Mouse (Mus musculus) frontal cortex, postnatal 10 days (tissue): Measurements from ENCODE around the gene Ifnl2.
A peak's percentile ranks its signal among the peaks of the same experiment; 100 is the strongest.
"Not testable (repeated sequence)": the region's sequence is repeated elsewhere in the genome, so short reads cannot be mapped to it uniquely, and the experiment has no call there.

ENCODE experiments used
- DNase-seq, 2 experiments: peaks; one replicate each; pipeline ENCODE4 v3.0.0; 2022; ENCODE audit warnings: low spot score in 2 of 2, mixed read lengths in 1 of 2

Ifnl2 gene

GRCm38 (mm10) chr7:28510405-28510974, at the start of gene Ifnl2:
Ifnl2 (minus strand) TSS chr7:28510455.
- not testable (repeated sequence) for DNase-seq

DNA sequence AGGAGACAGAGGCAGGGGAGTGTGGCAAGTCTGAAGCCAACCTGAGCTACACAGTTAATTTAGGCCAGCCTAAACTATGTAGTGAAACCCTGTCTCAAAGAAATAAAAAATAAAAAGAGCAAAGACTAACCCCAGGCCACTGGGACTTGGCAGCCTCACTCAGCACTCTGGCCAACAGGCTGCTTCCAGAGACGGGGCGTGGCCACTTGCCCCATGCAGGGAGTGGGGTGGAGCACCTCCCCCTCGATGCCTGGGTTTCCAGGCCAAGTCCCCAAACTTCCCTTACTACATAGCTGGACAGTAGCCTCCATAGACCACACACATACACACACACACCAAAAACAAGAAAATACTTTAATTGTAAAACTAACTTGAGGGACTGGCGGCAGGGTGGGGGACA, 48.2 kb upstream of the Ifnl2 start:
- no peak for DNase-seq

- no peak for DNase-seq
These were observed 47.5 kb upstream of the Ifnl2 start for GRCm38 (mm10) chr7:28557708-28558107.

- no peak for DNase-seq
These were observed 46.8 kb upstream of the Ifnl2 start for GRCm38 (mm10) chr7:28557069-28557468.

DNA sequence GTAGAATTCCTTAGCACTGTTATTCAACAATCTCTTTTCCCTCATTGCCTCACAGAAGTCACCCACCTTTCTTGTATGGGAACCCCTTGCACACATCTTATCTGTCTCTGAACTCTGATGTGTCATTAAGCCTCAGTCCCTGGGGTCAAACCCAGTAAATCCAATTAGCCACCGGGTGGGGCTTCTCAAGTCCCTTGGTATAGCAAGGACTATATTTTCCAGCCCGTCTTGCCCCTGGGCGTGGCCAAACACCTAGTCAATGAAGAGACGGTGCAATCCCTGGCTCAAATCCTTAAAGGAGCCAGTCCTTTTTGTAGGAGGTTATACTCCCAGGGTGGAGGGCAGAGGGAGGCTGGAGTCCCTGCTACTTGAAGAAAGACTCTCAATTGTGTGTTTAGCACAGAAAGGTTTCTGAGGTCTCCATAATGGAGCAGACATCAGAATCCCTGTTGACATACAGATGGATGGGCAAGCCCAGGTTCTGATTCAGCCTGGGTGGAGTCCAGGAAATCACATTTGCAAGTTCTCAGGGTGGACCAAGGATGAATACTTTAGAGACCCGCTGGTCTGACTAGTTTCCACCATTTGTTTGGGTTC, 45.8 kb upstream of the Ifnl2 start:
- no peak for DNase-seq

DNA sequence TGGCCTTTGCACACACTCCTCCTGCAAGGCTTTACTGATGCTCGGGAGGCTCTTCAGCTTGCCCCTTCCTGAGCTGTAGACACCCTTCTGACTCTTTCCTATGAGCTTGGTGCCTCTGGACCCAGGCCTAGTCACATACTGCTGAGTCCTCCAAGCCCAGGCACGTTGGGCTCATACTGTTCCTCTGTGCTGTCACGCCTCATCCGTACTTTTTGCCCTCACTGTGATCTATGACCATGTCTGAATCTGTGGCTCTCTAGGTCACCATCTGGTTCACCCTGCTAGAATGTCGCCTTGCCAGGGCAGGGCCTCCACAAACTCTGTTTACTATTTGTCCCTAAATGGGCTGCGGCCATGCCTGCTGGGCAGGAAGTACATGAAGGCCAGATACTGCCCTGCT, 42.8 kb upstream of the Ifnl2 start:
- no peak for DNase-seq

GRCm38 (mm10) chr7:28547628-28548027, 37.4 kb upstream of the Ifnl2 start:
- no peak for DNase-seq

DNA sequence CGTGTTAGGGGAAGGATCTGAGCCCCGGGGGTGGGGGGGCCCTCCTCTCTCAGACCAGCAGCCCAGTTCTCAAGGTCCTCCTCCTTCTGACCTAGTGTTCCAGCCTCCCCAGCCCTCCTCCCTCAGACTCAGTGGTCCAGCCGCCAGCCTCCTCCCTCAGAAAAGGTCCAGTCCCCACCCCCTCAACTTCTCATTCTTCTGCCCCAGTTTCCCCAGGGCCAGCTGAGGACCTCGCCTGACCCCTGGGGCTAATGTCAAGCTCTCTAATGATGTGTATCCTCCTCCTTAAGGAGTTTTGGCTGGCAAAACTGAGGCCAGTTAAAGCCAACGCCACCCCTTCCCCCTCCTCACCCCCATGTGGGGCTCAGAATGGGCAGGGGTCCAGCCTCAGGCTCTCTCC, 36.9 kb upstream of the Ifnl2 start, which contains the start of gene Nccrp1:
Gene Nccrp1 (minus strand): TSS at position 101 of the 400 bp plus-strand sequence.
- DNase-seq = no peak

DNA sequence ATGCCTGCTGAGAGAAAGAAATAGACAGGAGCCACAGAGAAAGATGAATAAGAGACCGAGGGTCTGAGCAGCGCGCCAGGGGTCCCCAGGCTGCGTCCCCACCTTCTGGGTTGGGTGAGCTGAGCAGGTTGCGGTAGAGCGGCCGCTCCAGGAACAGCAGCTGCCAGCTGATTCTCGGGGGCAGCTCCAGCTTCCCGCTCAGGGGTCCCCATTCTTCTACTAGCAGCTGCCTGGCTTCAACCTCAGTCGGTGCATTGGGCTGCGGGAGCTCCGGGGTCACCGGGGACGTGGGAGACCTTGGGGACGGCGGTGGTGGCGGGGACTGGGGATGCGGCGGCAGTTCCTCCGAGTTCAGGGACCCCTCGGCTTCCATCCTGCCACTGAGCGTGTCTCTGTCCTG, 36.4 kb upstream of the Ifnl2 start:
- no peak for DNase-seq

DNA sequence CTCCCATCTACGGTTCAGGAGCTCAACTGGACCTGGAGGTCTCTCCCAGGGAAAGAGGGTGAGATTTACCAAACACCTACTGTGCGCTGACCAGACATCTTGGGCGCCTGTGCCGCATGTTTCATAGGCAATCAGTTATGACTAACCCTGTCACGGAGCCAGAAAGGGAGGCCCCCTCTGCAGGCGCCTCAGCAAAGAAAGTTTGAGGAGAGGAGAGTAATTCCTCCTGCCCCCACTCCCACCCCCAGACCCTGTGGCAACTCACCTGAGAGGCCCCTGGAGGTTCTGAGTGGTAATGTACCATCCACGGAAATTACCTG, 35.6 kb upstream of the Ifnl2 start:
- DNase-seq = no peak

GRCm38 (mm10) chr7:28545048-28545890, 35.0 kb upstream of the Ifnl2 start:
- no peak for DNase-seq

GRCm38 (mm10) chr7:28544051-28544601, 33.9 kb upstream of the Ifnl2 start:
- DNase-seq = no peak

- no peak for DNase-seq
These were observed 30.3 kb upstream of the Ifnl2 start, which contains the start of gene Sycn for GRCm38 (mm10) chr7:28540526-28540925. Sycn (plus strand) TSS chr7:28540885.

GRCm38 (mm10) chr7:28538886-28539285, 28.6 kb upstream of the Ifnl2 start:
- not testable (repeated sequence) for DNase-seq

- DNase-seq = no peak
These were observed 21.8 kb upstream of the Ifnl2 start for GRCm38 (mm10) chr7:28532005-28532404.

- DNase-seq = peak in 1 of 2 experiments; percentile 61
These were observed 17.9 kb upstream of the Ifnl2 start for GRCm38 (mm10) chr7:28527922-28528719.

DNA sequence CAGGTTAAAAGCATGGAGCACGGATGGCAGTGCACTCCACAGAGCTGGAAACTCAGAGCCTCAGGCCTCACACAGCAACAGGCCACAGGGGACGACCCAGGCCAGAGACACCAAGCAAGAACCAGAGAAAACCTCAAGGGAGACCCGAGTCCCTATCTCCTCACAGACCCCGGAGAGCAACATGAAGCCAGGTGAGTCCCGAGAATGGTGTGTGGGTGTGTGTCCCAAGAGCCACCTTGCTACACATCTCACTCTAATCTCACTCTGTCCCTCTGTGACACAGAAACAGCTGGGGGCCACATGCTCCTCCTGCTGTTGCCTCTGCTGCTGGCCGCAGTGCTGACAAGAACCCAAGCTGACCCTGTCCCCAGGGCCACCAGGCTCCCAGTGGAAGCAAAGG, 12.3 kb upstream of the Ifnl2 start, which contains the start of gene Ifnl3:
Gene Ifnl3 (plus strand): TSS at position 301 of the 400 bp plus-strand sequence.
- DNase-seq = not testable (repeated sequence)

GRCm38 (mm10) chr7:28511441-28511840, 1.2 kb upstream of the Ifnl2 start:
- no peak for DNase-seq

GRCm38 (mm10) chr7:28509121-28509520, 1.1 kb downstream of the Ifnl2 start:
- not testable (repeated sequence) for DNase-seq

DNA sequence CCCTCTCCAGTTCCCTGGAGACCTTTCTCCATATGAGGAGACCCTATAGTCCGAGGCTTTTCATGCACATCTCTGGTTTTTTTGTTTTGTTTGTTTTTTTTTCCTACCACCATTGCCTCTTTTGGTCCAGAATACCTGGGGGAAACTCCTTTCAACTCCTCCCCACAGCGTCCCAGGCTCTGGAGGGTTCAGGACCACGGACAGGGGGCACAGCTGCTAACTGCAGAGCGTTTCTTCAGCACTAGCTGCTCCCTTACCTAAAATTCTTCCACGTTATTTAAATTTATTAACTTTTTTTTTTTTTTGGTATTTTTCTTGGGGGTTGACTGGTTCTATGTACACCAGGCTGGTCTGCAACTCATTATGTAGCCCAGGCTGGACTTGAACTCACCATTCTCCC, 4.7 kb downstream of the Ifnl2 start:
- no peak for DNase-seq

- no peak for DNase-seq
These were observed 14.8 kb downstream of the Ifnl2 start for GRCm38 (mm10) chr7:28495426-28495825.

DNA sequence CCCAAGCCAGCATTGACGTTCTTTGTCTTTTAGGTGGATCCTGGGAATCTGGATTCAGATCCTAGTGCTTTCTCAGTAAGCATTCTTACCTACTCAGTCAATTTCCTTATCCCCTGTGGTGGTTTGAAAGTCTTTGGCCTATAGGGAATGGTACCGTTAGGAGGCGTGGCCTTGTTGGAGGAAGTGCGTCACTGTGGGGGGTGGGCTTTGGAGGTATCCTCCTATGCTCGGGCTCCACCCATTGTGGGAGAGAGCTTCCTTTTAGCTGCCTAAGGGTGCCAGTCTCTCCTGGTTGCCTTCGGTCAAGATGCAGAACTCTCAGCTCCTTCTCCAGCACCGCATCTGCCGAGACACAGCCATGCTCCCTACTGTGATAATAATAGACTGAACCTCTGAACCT, 17.9 kb downstream of the Ifnl2 start:
- DNase-seq = no peak
